Mouse (Mus musculus): ENCODE measurements around the gene Ube3b. TPM values are rescaled to one million over a fixed set of nuclear protein-coding genes. Genes with fewer than 3 reads are reported as not detected.

The Ube3b gene
- polyA plus RNA-seq, 1 experiment from 2014 or later: 44.9 TPM

DNA sequence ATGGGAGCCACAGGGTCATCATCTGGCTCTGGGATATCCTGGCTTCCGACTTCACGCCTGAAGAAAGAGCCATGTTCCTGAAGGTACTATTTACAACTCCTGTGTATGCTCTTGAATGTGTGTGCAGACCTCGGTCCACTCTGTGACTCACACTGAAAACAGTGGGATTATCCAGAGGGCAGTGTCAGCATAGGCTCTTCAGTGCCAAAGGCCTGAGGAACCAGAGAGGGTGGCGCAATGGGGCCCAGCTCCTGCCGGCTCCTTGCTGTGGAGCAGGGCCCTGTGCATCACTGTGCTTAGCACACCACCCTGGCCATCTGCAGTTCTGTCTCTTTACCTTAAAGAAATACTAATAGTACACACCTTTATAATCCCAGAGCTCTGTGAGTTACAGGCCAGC lies 35.2 kb downstream of the Ube3b start:
- 96% methylated on average over 5 of the region's 5 CpGs for whole genome bisulfite sequencing

DNA sequence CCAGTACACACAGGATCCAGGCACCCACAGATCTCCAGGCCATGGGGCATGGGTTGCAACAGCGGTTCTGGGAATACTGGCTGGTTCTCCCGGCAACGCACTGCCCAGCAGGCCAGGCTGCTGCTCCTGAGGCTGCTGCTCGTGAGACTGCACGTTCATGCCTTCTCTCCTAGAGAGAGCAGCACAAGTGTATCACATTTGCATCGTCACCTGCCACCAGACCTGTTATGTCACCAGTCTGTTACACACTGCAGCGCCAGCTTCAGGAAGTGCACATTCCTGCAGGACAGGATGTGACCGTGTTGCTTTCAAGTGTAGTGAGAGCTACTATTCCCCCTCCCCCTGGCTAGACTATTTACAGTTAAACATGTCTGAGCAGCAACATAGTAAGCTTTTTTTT lies 36.4 kb downstream of the Ube3b start:
- Histone ChIP-seq H3K27ac (ENCODE audit: low read length) (no peak overlapping the region), H3K9ac (replicated peaks; ENCODE audit: low read depth, low read length) (no peak overlapping the region), H3K9me3 (ENCODE audit: control insufficient read depth, low read length) (no peaks in the 10 kb centered on the region), H3K4me1 (replicated peaks; ENCODE audit: control insufficient read depth, insufficient read depth, low read length) (no peaks in the 10 kb centered on the region), H3K4me2 (ENCODE audit: low read length) (no peak overlapping the region), H3K4me3 (replicated peaks; ENCODE audit: low read length) (no peak overlapping the region), H3K36me3 (ENCODE audit: control insufficient read depth, insufficient read depth) (peaks cover 31% of the 10 kb centered on the region), H3K27me3 (replicated peaks; ENCODE audit: control insufficient read depth, insufficient read depth, low read length) (no peaks in the 10 kb centered on the region)
- no peak for ATAC-seq
- WGBS: 89% methylated on average over 8 of the region's 8 CpGs

More for the DNA sequence above, 35.2 kb downstream of the Ube3b start:
- no peaks in the 10 kb centered on the region for H3K4me1 ChIP-seq (replicated peaks; ENCODE audit: control insufficient read depth, insufficient read depth, low read length)
- no peaks in the 10 kb centered on the region for H3K9me3 ChIP-seq (ENCODE audit: control insufficient read depth, low read length)
- no peak overlapping the region for H3K27ac ChIP-seq (ENCODE audit: low read length)
- H3K27me3 ChIP-seq (replicated peaks; ENCODE audit: control insufficient read depth, insufficient read depth, low read length): no peaks in the 10 kb centered on the region
- ATAC-seq: no peak
- H3K4me2 ChIP-seq (ENCODE audit: low read length): no peak overlapping the region
- H3K9ac ChIP-seq (replicated peaks; ENCODE audit: low read depth, low read length): no peak overlapping the region
- H3K4me3 ChIP-seq (replicated peaks; ENCODE audit: low read length): no peak overlapping the region
- peaks cover 34% of the 10 kb centered on the region for H3K36me3 ChIP-seq (ENCODE audit: control insufficient read depth, insufficient read depth)

DNA sequence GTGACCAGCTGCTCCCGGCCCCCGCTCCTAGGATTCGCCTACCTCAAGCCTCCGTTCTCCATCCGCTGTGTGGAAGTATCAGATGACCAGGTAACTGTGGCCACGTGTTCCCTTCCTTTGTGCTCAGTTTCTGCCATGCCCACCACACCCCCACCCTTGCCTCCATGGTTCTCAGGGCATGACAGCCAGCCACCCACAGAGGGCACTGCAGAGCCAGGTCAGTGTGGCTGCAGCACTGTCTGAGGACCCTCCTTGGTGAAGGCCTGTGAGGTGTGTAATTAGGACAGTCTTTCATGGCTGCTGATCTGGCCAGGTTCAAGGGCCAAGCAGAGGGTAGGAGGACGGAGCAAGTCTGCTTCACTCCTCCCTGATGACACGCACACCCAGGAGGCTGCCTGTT lies 38.1 kb downstream of the Ube3b start:
- Histone ChIP-seq H3K4me3 (replicated peaks; ENCODE audit: low read length) (no peak overlapping the region), H3K4me1 (replicated peaks; ENCODE audit: control insufficient read depth, insufficient read depth, low read length) (peaks cover under 1% of the 10 kb centered on the region; the same call in 1 of the 2 replicates), H3K27ac (ENCODE audit: low read length) (no peak overlapping the region), H3K4me2 (ENCODE audit: low read length) (no peak overlapping the region), H3K27me3 (replicated peaks; ENCODE audit: control insufficient read depth, insufficient read depth, low read length) (no peaks in the 10 kb centered on the region), H3K9ac (replicated peaks; ENCODE audit: low read depth, low read length) (no peak overlapping the region), H3K9me3 (ENCODE audit: control insufficient read depth, low read length) (no peaks in the 10 kb centered on the region), H3K36me3 (ENCODE audit: control insufficient read depth, insufficient read depth) (peaks cover 23% of the 10 kb centered on the region)
- 83% methylated on average over 8 of the region's 8 CpGs for WGBS
- no peak for ATAC-seq

DNA sequence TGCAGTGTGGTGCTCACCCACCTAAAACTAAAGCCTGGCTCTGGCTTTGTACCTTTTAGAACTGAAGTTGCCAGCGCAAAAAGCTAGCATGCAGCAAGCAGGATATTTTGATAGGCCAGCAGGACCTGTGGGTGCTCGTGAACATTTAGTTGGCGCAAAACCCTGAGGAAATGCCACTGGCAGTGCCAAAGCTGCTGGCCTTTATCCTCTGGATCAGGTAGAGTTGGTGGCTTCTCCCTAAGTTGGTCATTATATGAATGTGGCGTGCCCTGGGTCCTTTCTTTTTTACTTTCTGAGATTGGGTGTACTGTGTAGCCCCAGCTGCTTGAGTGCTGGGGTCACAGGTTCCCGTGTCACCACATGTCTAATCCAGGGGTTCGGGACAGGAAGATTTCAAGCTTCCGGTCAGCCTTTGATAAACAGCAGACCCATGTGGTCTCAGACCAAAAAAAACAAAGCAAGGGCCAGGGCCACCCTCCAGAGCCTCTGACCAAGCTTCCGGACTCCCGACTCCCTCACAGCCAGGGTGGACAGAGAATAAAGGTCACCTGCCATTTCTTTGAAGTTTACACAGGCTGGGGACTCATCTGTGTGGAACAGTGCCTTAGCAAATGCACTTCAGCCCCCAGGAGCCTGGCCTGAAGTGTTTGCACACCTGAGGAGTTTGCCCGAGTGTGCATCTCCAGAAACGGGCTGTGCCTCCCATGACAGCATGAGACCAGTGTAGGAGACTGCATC lies 41.3 kb downstream of the Ube3b start:
- WGBS: 82% methylated on average over 11 of the region's 11 CpGs
- peaks cover 21% of the 10 kb centered on the region; the same call in 1 of the 2 replicates for H3K36me3 ChIP-seq (ENCODE audit: control insufficient read depth, insufficient read depth)
- no peak overlapping the region for H3K4me3 ChIP-seq (replicated peaks; ENCODE audit: low read length)
- ATAC-seq: no peak
- no peaks in the 10 kb centered on the region for H3K27me3 ChIP-seq (replicated peaks; ENCODE audit: control insufficient read depth, insufficient read depth, low read length)
- no peaks in the 10 kb centered on the region for H3K9me3 ChIP-seq (ENCODE audit: control insufficient read depth, low read length)
- H3K9ac ChIP-seq (replicated peaks; ENCODE audit: low read depth, low read length): no peak overlapping the region
- no peak overlapping the region for H3K4me2 ChIP-seq (ENCODE audit: low read length)
- H3K27ac ChIP-seq (ENCODE audit: low read length): no peak overlapping the region
- H3K4me1 ChIP-seq (replicated peaks; ENCODE audit: control insufficient read depth, insufficient read depth, low read length): peaks cover 6% of the 10 kb centered on the region

DNA sequence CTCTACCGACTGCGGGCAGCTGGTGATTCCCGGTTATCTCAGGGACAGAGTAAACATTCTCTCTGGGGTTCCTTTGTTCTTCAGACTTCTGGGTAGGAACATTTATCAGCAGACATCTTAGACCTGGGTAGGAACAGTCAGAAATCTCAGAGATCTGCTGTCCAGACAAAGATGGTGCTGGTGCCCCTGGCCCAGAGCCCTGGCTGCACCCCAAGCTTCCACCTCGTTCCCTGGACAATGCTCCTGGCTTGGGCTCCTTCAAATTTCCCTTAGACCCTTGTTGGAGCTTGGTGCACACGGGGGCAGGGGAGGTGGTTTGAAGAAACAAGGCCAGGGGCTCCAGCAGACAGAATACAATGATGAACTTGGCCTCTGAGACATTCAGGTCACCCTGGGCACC lies 42.2 kb downstream of the Ube3b start:
- H3K4me3 ChIP-seq (replicated peaks; ENCODE audit: low read length): no peak overlapping the region
- H3K27ac ChIP-seq (ENCODE audit: low read length): no peak overlapping the region
- peaks cover 11% of the 10 kb centered on the region for H3K4me1 ChIP-seq (replicated peaks; ENCODE audit: control insufficient read depth, insufficient read depth, low read length)
- H3K27me3 ChIP-seq (replicated peaks; ENCODE audit: control insufficient read depth, insufficient read depth, low read length): no peaks in the 10 kb centered on the region
- H3K36me3 ChIP-seq (ENCODE audit: control insufficient read depth, insufficient read depth): peaks cover 21% of the 10 kb centered on the region; the same call in 1 of the 2 replicates
- no peaks in the 10 kb centered on the region for H3K9me3 ChIP-seq (ENCODE audit: control insufficient read depth, low read length)
- no peak for ATAC-seq
- 53% methylated on average over 5 of the region's 5 CpGs for WGBS
- H3K4me2 ChIP-seq (ENCODE audit: low read length): no peak overlapping the region
- H3K9ac ChIP-seq (replicated peaks; ENCODE audit: low read depth, low read length): no peak overlapping the region

DNA sequence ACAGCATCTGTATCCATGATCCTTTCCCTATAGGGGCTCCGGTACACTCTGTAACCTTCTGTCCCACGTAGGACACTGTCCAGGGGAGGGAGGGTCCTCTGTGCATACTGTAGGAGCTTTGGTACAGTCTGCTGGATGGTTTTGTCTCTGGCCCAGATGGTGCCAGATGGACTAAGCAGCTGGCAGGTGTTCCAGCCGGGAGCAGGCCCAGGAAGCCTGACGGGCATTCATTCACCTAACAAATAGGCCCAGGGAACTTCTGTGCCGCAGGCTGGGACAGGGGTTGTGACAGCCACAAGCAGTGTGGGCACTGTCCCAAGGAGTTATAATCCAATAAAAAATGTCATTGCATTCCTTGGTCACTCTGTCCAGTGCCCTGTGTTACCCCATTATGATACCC lies 43.6 kb downstream of the Ube3b start:
- Histone ChIP-seq H3K4me2 (ENCODE audit: low read length) (no peak overlapping the region), H3K4me1 (replicated peaks; ENCODE audit: control insufficient read depth, insufficient read depth, low read length) (peaks cover 11% of the 10 kb centered on the region), H3K27ac (ENCODE audit: low read length) (no peak overlapping the region), H3K9ac (replicated peaks; ENCODE audit: low read depth, low read length) (no peak overlapping the region), H3K27me3 (replicated peaks; ENCODE audit: control insufficient read depth, insufficient read depth, low read length) (no peaks in the 10 kb centered on the region), H3K4me3 (replicated peaks; ENCODE audit: low read length) (no peak overlapping the region), H3K9me3 (ENCODE audit: control insufficient read depth, low read length) (no peaks in the 10 kb centered on the region), H3K36me3 (ENCODE audit: control insufficient read depth, insufficient read depth) (peaks cover 16% of the 10 kb centered on the region; the same call in 1 of the 2 replicates)
- WGBS: 42% methylated on average over 5 of the region's 5 CpGs
- no peak for ATAC-seq

DNA sequence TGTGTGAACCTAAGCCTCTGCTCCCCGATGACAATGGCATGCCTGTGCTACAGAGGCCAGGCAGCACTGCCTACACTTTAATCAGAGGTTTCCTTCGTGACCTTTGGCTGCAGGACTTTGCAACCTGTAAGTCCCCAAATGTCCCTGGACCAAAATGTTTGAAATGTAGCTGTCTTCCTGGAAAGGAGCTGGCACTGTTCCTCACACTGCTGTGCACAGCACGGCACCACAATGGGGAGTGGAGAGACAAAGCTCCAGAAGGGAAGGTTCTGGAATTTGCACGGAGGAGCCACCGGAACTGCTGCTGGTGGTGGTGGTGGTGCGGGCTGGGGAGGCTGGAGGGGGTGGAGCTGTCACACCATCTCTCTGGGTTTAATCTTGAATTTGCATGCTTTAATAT lies 46.3 kb downstream of the Ube3b start:
- H3K4me1 ChIP-seq (replicated peaks; ENCODE audit: control insufficient read depth, insufficient read depth, low read length): peaks cover 11% of the 10 kb centered on the region
- H3K4me3 ChIP-seq (replicated peaks; ENCODE audit: low read length): no peak overlapping the region
- 53% methylated on average over 6 of the region's 6 CpGs for WGBS
- ATAC-seq: no peak
- no peaks in the 10 kb centered on the region for H3K36me3 ChIP-seq (ENCODE audit: control insufficient read depth, insufficient read depth)
- H3K9ac ChIP-seq (replicated peaks; ENCODE audit: low read depth, low read length): no peak overlapping the region
- H3K27ac ChIP-seq (ENCODE audit: low read length): no peak overlapping the region
- H3K4me2 ChIP-seq (ENCODE audit: low read length): no peak overlapping the region
- no peaks in the 10 kb centered on the region for H3K9me3 ChIP-seq (ENCODE audit: control insufficient read depth, low read length)
- H3K27me3 ChIP-seq (replicated peaks; ENCODE audit: control insufficient read depth, insufficient read depth, low read length): no peaks in the 10 kb centered on the region

DNA sequence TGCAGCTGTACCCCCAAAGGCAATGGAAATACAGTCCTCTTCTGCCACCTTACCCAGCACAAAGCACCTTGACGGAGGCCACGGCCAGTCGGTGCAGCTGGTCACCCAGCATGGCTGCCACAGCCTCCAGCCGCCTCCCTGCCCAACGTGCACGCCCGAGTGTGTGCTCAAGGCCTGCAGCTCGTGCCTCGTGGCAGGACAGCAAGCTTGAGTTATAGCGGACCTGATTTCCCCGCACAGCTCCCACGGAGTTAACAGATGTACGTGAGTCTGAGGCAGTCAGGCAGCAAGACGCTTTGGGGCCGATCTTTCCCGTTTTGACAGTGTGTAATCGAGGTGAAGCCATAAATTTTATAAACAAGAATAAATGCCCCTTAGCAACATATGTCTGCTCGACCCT lies 48.2 kb downstream of the Ube3b start:
- no peaks in the 10 kb centered on the region for H3K36me3 ChIP-seq (ENCODE audit: control insufficient read depth, insufficient read depth)
- ATAC-seq: no peak
- H3K4me3 ChIP-seq (replicated peaks; ENCODE audit: low read length): no peak overlapping the region
- no peaks in the 10 kb centered on the region for H3K27me3 ChIP-seq (replicated peaks; ENCODE audit: control insufficient read depth, insufficient read depth, low read length)
- no peak overlapping the region for H3K4me2 ChIP-seq (ENCODE audit: low read length)
- peaks cover 10% of the 10 kb centered on the region for H3K4me1 ChIP-seq (replicated peaks; ENCODE audit: control insufficient read depth, insufficient read depth, low read length)
- WGBS: 82% methylated on average over 18 of the region's 18 CpGs
- H3K9me3 ChIP-seq (ENCODE audit: control insufficient read depth, low read length): no peaks in the 10 kb centered on the region
- no peak overlapping the region for H3K9ac ChIP-seq (replicated peaks; ENCODE audit: low read depth, low read length)
- H3K27ac ChIP-seq (ENCODE audit: low read length): no peak overlapping the region

DNA sequence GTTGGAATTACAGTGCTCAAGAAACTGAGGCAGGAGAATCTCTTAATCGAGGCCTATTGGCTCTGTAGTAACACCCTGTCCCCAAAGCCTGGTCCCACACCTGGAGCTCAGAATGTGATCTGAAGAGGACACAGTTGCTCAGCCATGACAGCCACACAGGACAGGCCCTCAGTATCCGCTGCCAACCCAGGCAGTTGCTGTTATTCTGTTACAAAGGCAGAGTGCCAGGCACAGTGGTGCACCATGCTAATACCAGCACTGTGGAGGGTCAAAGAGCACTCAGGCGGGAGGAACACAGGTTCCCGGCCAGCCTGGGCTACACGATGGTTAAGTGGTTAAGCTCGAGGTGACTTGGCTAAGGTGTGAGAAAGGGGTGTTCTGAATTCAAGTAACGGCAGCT lies 49.4 kb downstream of the Ube3b start:
- no peak for ATAC-seq
- 84% methylated on average over 7 of the region's 7 CpGs for WGBS
- H3K9ac ChIP-seq (replicated peaks; ENCODE audit: low read depth, low read length): no peak overlapping the region

DNA sequence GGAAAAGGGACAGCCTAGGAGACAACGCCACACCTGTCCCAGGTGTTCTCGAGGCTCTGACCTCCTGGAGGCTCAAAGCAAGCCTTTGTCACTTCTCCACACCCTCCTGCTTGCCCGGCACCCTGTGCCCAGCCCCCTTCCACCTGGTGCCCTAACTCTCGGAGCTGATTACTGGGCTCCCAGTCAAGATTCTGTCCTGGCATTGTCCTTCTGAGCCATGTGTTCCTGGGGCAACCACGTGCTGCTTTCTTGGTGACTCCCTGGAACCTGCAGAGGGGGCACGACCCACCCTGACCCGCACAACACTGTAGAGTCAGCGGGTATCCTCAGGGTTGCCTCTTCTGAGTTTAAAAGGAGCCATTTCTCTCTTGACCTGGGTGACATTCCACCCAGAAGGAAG lies 54.0 kb downstream of the Ube3b start:
- H3K4me3 ChIP-seq (replicated peaks; ENCODE audit: low read length): no peak overlapping the region
- H3K27ac ChIP-seq (ENCODE audit: low read length): no peak overlapping the region
- WGBS: 83% methylated on average over 8 of the region's 8 CpGs
- H3K36me3 ChIP-seq (ENCODE audit: control insufficient read depth, insufficient read depth): no peaks in the 10 kb centered on the region
- no peaks in the 10 kb centered on the region for H3K27me3 ChIP-seq (replicated peaks; ENCODE audit: control insufficient read depth, insufficient read depth, low read length)
- H3K9me3 ChIP-seq (ENCODE audit: control insufficient read depth, low read length): no peaks in the 10 kb centered on the region
- no peaks in the 10 kb centered on the region for H3K4me1 ChIP-seq (replicated peaks; ENCODE audit: control insufficient read depth, insufficient read depth, low read length)
- no peak overlapping the region for H3K9ac ChIP-seq (replicated peaks; ENCODE audit: low read depth, low read length)
- H3K4me2 ChIP-seq (ENCODE audit: low read length): no peak overlapping the region
- no peak for ATAC-seq

More for the DNA sequence above, 49.4 kb downstream of the Ube3b start:
- Histone ChIP-seq H3K27ac (ENCODE audit: low read length) (no peak overlapping the region), H3K4me3 (replicated peaks; ENCODE audit: low read length) (no peak overlapping the region), H3K27me3 (replicated peaks; ENCODE audit: control insufficient read depth, insufficient read depth, low read length) (no peaks in the 10 kb centered on the region), H3K36me3 (ENCODE audit: control insufficient read depth, insufficient read depth) (no peaks in the 10 kb centered on the region), H3K4me1 (replicated peaks; ENCODE audit: control insufficient read depth, insufficient read depth, low read length) (peaks cover 5% of the 10 kb centered on the region; the same call in 1 of the 2 replicates), H3K4me2 (ENCODE audit: low read length) (no peak overlapping the region), H3K9me3 (ENCODE audit: control insufficient read depth, low read length) (no peaks in the 10 kb centered on the region)

Measured in forebrain, embryonic 16.5 days (tissue).